Mouse (Mus musculus) midbrain, embryonic 16.5 days (tissue): ENCODE data around the gene Rnf7. TPM values are rescaled to one million over a fixed set of nuclear protein-coding genes. Genes with fewer than 3 reads are reported as not detected.
"Not testable (repeated sequence)": the region's sequence is repeated elsewhere in the genome, so short reads cannot be mapped to it uniquely, and the experiment has no call there.

Source experiments
- ATAC-seq: fragments of 200-750 bp; cut with Nextera tagmentation; 2 replicates; pipeline ENCODE4 v1.8.0; 2017; ENCODE audit warnings: moderate TSS enrichment
- H3K27ac ChIP-seq: fragments of 300-500 bp; sonication (generic); 2 replicates; pipeline ENCODE4 v1.5.1; 2014; ENCODE audit warnings: mild to moderate bottlenecking, low read length, mixed read lengths
- H3K27me3 ChIP-seq: fragments of 300-500 bp; sonication (generic); 2 replicates; pipeline ENCODE4 v1.6.1; 2014; ENCODE audit warnings: low read depth, low read length, mixed read lengths; ENCODE audit not compliant: control insufficient read depth, insufficient read depth
- H3K36me3 ChIP-seq: fragments of 300-500 bp; sonication (generic); 2 replicates; pipeline ENCODE4 v1.6.1; 2014; ENCODE audit warnings: mild to moderate bottlenecking, low read length, moderate library complexity, mixed read lengths; ENCODE audit not compliant: control insufficient read depth, insufficient read depth
- H3K4me1 ChIP-seq: fragments of 300-500 bp; sonication (generic); 2 replicates; pipeline ENCODE4 v1.6.1; 2014; ENCODE audit warnings: mild to moderate bottlenecking, low read length, mixed read lengths; ENCODE audit not compliant: control insufficient read depth, insufficient read depth
- H3K4me2 ChIP-seq: fragments of 300-500 bp; sonication (generic); 2 replicates; pipeline ENCODE4 v1.6.1; 2014; ENCODE audit warnings: mild to moderate bottlenecking, low read length, mixed read lengths
- H3K4me3 ChIP-seq: fragments of 300-500 bp; sonication (generic); 2 replicates; pipeline ENCODE4 v1.5.1; 2014; ENCODE audit warnings: low read depth, mild to moderate bottlenecking, low read length, moderate library complexity, mixed read lengths
- H3K9ac ChIP-seq: fragments of 300-500 bp; sonication (generic); 2 replicates; pipeline ENCODE4 v1.6.1; 2014; ENCODE audit warnings: low read depth, low read length, mixed read lengths
- H3K9me3 ChIP-seq: fragments of 300-500 bp; sonication (generic); replicated peaks from 2 replicates; pipeline ENCODE4 v1.6.1; 2014; ENCODE audit warnings: mild to moderate bottlenecking, low read length, mixed read lengths; ENCODE audit not compliant: control insufficient read depth, poor library complexity, severe bottlenecking
- whole genome bisulfite sequencing: fragments of 180-500 bp; shearing (Covaris S2); extraction: QIAGEN DNeasy Blood & Tissue Kit; methylation state at CpG from one replicate; pipeline ENCODE4 v1.1.7; 2014; 5-methylcytosine and 5-hydroxymethylcytosine counted together
- polyA plus RNA-seq: library from polyadenylated mRNA; unstranded; fragments of >200 nt; fragmentation: Nextera tagmentation; extraction: Ambion mirVana; gene quantifications from 2 replicates; pipeline ENCODE4 v1.2.1, GENCODE M21; 2015

Rnf7 gene
- 192 and 204 TPM in 2 replicates for polyA plus RNA-seq

- Histone ChIP-seq H3K36me3 (peaks cover 4% of the 10 kb centered on the region), H3K9me3 (no peaks in the 10 kb centered on the region)
- under 1% methylated on average over 72 of the region's 74 CpGs for WGBS
Observed at GRCm38 (mm10) chr9:96478071-96478888, at the start of gene Rnf7. TSS of gene Rnf7 (minus strand) at chr9:96478675.

DNA sequence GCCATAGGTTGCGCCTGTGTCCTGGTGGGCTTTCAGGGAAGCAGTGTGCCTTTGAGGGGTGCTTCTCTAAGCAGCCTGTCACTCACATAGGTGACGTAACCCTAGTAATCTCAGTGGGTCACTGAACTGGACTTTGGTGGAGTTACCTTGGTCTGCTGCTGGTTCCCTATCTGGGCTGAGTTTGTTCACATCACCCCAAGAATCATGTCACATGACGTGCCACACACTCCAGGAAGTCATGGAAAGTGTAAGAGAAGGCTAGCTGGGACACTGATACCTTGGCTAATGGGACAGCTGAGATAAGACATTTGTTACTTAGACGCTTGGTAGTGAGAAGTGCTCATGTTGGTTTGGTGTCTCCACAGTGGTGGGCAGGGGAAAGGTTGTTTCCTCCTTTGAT lies 47.5 kb upstream of the Rnf7 start:
- ATAC-seq: no peak
- Histone ChIP-seq H3K36me3 (no peaks in the 10 kb centered on the region), H3K9me3 (no peaks in the 10 kb centered on the region), H3K4me2 (no peak overlapping the region), H3K4me3 (no peak overlapping the region), H3K4me1 (0 out of 2 replicates have a peak, but pooled peaks cover 3% of the 10 kb centered on the region), H3K9ac (no peak overlapping the region), H3K27me3 (no peaks in the 10 kb centered on the region), H3K27ac (no peak overlapping the region)
- 90% methylated on average over 4 of the region's 4 CpGs for WGBS

More at GRCm38 (mm10) chr9:96478071-96478888, at the start of gene Rnf7:
- peak within 1 kb of the TSS; percentile 82 for H3K9ac ChIP-seq
- H3K27me3 ChIP-seq: no peaks in the 10 kb centered on the region; the same call in 1 of the 2 replicates
- H3K4me2 ChIP-seq: peak within 1 kb of the TSS; percentile 98
- peaks cover 19% of the 10 kb centered on the region for H3K4me1 ChIP-seq
- peak within 1 kb of the TSS; percentile 78 for H3K4me3 ChIP-seq
- peak; percentile 97 for ATAC-seq
- peak within 1 kb of the TSS; percentile 87 for H3K27ac ChIP-seq

DNA sequence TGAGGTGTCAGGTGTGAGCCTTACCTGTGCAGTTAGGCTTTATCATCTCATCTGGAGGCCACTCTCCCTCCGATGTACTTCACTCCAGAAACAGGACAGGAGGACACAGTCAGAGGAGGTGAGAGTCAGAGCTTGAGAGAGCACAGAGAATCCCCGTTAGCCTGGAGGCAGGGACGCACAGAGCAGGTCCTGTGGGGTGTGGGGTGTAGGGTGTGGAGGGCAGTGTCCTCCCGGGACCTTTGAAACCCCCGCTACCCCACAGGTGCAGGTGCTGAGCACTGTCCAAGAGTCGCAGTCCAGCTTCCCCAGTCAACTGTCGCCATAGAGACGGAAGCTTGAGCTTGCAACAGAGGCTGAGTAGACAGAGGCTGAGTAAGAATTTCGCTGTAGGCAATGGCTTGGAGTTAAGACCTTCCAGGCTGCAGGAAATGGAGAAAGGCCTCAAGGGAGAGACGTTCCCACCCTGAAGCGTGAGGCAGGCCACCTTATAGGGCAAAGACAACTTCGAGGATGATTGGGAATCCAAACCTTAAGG lies 46.6 kb upstream of the Rnf7 start, which contains the start of gene Gm28729:
Gene Gm28729 (minus strand): TSS at position 293 of the 535 bp plus-strand sequence.
- 56% methylated on average over 12 of the region's 12 CpGs for whole genome bisulfite sequencing
- Histone ChIP-seq H3K9me3 (no peaks in the 10 kb centered on the region), H3K36me3 (no peaks in the 10 kb centered on the region), H3K27ac (no peak within 1 kb of the TSS), H3K4me2 (no peak within 1 kb of the TSS), H3K27me3 (no peaks in the 10 kb centered on the region), H3K9ac (no peak within 1 kb of the TSS), H3K4me1 (no peaks in the 10 kb centered on the region), H3K4me3 (no peak within 1 kb of the TSS)
- no peak for ATAC-seq

- Histone ChIP-seq H3K4me3 (no peak overlapping the region), H3K36me3 (no peaks in the 10 kb centered on the region), H3K4me1 (no peaks in the 10 kb centered on the region), H3K27me3 (no peaks in the 10 kb centered on the region), H3K4me2 (no peak overlapping the region), H3K27ac (no peak overlapping the region), H3K9ac (no peak overlapping the region), H3K9me3 (no peaks in the 10 kb centered on the region)
- 90% methylated on average over 5 of the region's 5 CpGs for WGBS
- no peak for ATAC-seq
Observed at GRCm38 (mm10) chr9:96523148-96523547, 44.7 kb upstream of the Rnf7 start.

- ATAC-seq: not testable (repeated sequence)
Observed at GRCm38 (mm10) chr9:96521574-96521973, 43.1 kb upstream of the Rnf7 start.

GRCm38 (mm10) chr9:96517429-96517828 lies 39.0 kb upstream of the Rnf7 start:
- Histone ChIP-seq H3K4me2 (no peak overlapping the region), H3K27ac (no peak overlapping the region), H3K4me1 (no peaks in the 10 kb centered on the region), H3K36me3 (no peaks in the 10 kb centered on the region), H3K27me3 (no peaks in the 10 kb centered on the region), H3K9me3 (no peaks in the 10 kb centered on the region), H3K4me3 (no peak overlapping the region), H3K9ac (no peak overlapping the region)
- ATAC-seq: no peak
- 46% methylated on average over 4 of the region's 4 CpGs for WGBS

More at GRCm38 (mm10) chr9:96521574-96521973, 43.1 kb upstream of the Rnf7 start:
- H3K9me3 ChIP-seq, H3K4me3 ChIP-seq, H3K27me3 ChIP-seq, H3K9ac ChIP-seq, H3K36me3 ChIP-seq, H3K27ac ChIP-seq, H3K4me2 ChIP-seq, H3K4me1 ChIP-seq: not testable (repeated sequence)
- 88% methylated on average over 2 of the region's 2 CpGs for WGBS

DNA sequence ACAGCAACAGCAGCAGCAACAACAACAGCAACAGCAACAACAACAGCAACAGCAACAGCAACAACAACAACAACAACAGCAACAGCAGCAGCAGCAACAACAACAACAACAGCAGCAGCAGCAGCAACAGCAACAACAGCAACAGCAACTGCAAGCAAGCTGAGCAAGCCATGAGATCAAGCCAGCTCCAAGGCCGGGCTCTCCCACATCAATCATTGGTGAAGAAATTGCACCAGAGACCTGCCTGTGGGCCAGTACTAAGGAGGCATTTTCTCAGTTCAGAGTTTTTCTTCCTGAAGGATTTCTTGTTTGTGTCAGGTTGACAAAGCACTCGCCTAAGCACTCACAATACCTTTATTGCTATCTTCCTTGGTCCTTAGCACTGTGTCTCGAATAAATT lies 38.3 kb upstream of the Rnf7 start:
- H3K9ac ChIP-seq: no peak overlapping the region
- no peak overlapping the region for H3K4me2 ChIP-seq
- no peak overlapping the region for H3K27ac ChIP-seq
- H3K36me3 ChIP-seq: no peaks in the 10 kb centered on the region
- H3K27me3 ChIP-seq: no peaks in the 10 kb centered on the region
- no peaks in the 10 kb centered on the region for H3K4me1 ChIP-seq
- ATAC-seq: no peak
- H3K9me3 ChIP-seq: no peaks in the 10 kb centered on the region
- no peak overlapping the region for H3K4me3 ChIP-seq
- 76% methylated on average over 3 of the region's 3 CpGs for WGBS

GRCm38 (mm10) chr9:96515737-96516136 lies 37.3 kb upstream of the Rnf7 start:
- no peak for ATAC-seq
- Histone ChIP-seq H3K27ac (no peak overlapping the region), H3K9me3 (no peaks in the 10 kb centered on the region), H3K4me2 (no peak overlapping the region), H3K9ac (no peak overlapping the region), H3K4me1 (no peaks in the 10 kb centered on the region), H3K27me3 (no peaks in the 10 kb centered on the region), H3K36me3 (no peaks in the 10 kb centered on the region), H3K4me3 (no peak overlapping the region)
- WGBS: 85% methylated on average over 5 of the region's 5 CpGs

DNA sequence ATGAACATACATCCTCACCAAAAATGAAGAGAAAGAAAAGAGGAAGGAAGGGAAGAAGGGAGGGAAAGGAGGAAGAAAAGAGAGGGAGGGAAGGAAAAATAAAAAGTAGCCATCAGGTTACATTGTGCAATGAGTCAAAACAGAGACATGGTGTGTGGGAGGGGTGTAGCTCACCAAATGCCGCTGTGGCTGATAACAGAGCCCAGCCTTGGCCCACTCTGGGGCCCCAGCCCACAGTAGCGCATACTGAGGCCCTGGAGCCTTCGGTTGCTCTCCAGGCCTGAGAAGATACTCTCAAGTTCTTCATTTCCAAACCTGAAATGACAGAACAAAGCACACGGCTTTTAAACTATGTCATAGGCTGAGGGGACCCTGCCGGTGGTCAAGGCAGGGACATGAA lies 35.8 kb upstream of the Rnf7 start:
- no peaks in the 10 kb centered on the region for H3K27me3 ChIP-seq
- ATAC-seq: no peak
- 85% methylated on average over 5 of the region's 5 CpGs for WGBS
- H3K9ac ChIP-seq: no peak overlapping the region
- no peaks in the 10 kb centered on the region for H3K36me3 ChIP-seq
- no peak overlapping the region for H3K27ac ChIP-seq
- no peak overlapping the region for H3K4me2 ChIP-seq
- no peaks in the 10 kb centered on the region for H3K4me1 ChIP-seq
- no peak overlapping the region for H3K4me3 ChIP-seq
- no peaks in the 10 kb centered on the region for H3K9me3 ChIP-seq
